Mouse (Mus musculus) G1E (cell line): ENCODE data around the gene Fhit. TPM values are rescaled to one million over a fixed set of nuclear protein-coding genes. Genes with fewer than 3 reads are reported as not detected.

Experiments
- ATAC-seq: 2 replicates; pipeline ENCODE4 v1.8.0; 2016; ENCODE audit warnings: mild to moderate bottlenecking; ENCODE audit not compliant: insufficient number of reproducible peaks, poor library complexity, low FRiP score, severe bottlenecking; ENCODE audit errors: extremely low read depth
- DNase-seq: peaks from one replicate; pipeline ENCODE4 v3.0.0; 2012; ENCODE audit warnings: low spot score
- H3K27me3 ChIP-seq: 2 replicates; pipeline ENCODE4 v1.6.1; 2012; ENCODE audit warnings: mild to moderate bottlenecking, low read length, inconsistent platforms; ENCODE audit not compliant: insufficient read depth
- H3K36me3 ChIP-seq: replicated peaks from 2 replicates; pipeline ENCODE3; 2012; ENCODE audit warnings: mild to moderate bottlenecking, inconsistent platforms
- H3K4me1 ChIP-seq: 2 replicates; pipeline ENCODE4 v1.6.1; 2012; ENCODE audit warnings: low read depth, low read length, inconsistent platforms, mixed read lengths; ENCODE audit not compliant: insufficient read depth
- H3K4me3 ChIP-seq: 2 replicates; pipeline ENCODE4 v1.5.1; 2012; ENCODE audit warnings: low read depth, mild to moderate bottlenecking, inconsistent platforms, low read length, moderate library complexity, mixed read lengths
- H3K9me3 ChIP-seq: replicated peaks from 2 replicates; pipeline ENCODE4 v1.6.1; 2012; ENCODE audit warnings: inconsistent platforms
- CTCF ChIP-seq: IDR thresholded peaks from 2 replicates; pipeline ENCODE4 v1.5.1; 2012; ENCODE audit warnings: low read depth, low read length, inconsistent platforms, mixed read lengths
- GATA1 ChIP-seq: IDR thresholded peaks from 2 replicates; pipeline ENCODE4 v1.6.1; 2012; ENCODE audit warnings: borderline replicate concordance, low read length, inconsistent platforms, mixed read lengths
- GATA2 ChIP-seq: IDR thresholded peaks from 2 replicates; pipeline ENCODE4 v1.6.1; 2012; ENCODE audit warnings: low read depth, low read length, inconsistent platforms, borderline replicate concordance
- POLR2AphosphoS5 ChIP-seq: IDR thresholded peaks from 2 replicates; pipeline ENCODE4 v1.6.1; 2012; ENCODE audit warnings: low read depth, low read length, inconsistent platforms; ENCODE audit not compliant: insufficient replicate concordance
- TAL1 ChIP-seq: conservative IDR thresholded peaks from 2 replicates; pipeline ENCODE4 v1.6.1; 2012; ENCODE audit warnings: low read depth, low read length, inconsistent platforms, mixed read lengths
- polyA plus RNA-seq: library from polyadenylated mRNA; stranded (reverse); fragments of >175 nt; gene quantifications from 2 replicates; pipeline ENCODE4 v1.2.3, GENCODE M21; 2012
- total RNA-seq, 2 experiments: library from RNA; stranded (forward) in 1 of 2; stranded (reverse) in 1 of 2; fragments of 200-1000 nt in 1 of 2; fragments of >200 nt in 1 of 2; fragmentation: Nextera tagmentation in 1 of 2; gene quantifications; 2 replicates each; pipeline ENCODE4 v1.2.3; 2014 to 2017

Gene Fhit
- total and polyA plus RNA-seq, 3 experiments, result not detected

DNA sequence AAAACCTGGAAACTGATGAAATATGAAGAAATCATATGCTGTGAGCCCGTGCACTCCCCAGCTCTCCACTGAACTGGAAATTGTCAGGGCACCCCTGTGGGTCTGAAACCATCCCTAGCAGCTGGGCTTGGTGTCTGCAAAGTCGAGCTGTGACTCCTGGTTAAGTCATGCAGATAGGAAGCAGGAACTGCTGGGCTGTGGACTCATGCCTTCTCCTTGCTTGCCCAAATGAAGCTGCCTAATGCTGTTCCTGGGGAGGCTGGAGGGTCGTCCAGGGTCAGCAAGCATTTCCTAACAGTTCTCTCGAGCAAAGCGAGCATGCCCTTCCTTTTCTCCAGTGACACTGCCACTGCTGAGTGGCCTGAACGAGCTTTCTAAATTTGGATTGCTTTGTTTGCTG, 607.1 kb downstream of the Fhit start:
- TF ChIP-seq GATA1 (no peak), POLR2AphosphoS5 (no peak), GATA2 (no peak), CTCF (no peak), TAL1 (no peak)
- ATAC-seq, result no peak
- Histone ChIP-seq H3K27me3 (no peaks in the 10 kb centered on the region), H3K4me1 (no peaks in the 10 kb centered on the region), H3K4me3 (no peak overlapping the region), H3K9me3 (peaks cover 3% of the 10 kb centered on the region; the same call in 1 of the 2 replicates), H3K36me3 (no peaks in the 10 kb centered on the region)
- DNase-seq, result no peak

DNA sequence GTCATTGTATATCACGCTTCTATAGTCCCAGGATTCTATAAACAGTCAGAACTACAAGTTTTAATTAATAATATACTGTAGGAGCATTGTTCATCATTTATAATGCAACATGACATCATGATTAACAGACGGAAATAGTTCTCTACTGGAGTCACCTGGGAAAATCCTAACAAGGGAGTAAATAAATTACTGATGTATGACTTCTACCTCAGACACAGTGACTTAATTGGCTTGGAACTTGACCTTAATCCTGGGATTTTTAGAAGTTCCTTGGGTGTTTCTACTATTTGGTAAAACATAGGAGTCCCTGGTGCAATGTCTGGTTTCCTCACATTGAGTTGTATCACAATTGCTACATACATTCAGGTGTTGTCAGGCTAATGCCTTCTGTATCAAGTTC, 613.2 kb downstream of the Fhit start:
- ATAC-seq (no peak), DNase-seq (no peak)
- no peaks in the 10 kb centered on the region for H3K36me3 ChIP-seq
- H3K9me3 ChIP-seq, result no peaks in the 10 kb centered on the region
- no peaks in the 10 kb centered on the region for H3K4me1 ChIP-seq
- TF ChIP-seq GATA1 (no peak), POLR2AphosphoS5 (no peak), GATA2 (no peak), TAL1 (no peak), CTCF (no peak)
- no peaks in the 10 kb centered on the region for H3K27me3 ChIP-seq
- H3K4me3 ChIP-seq, result no peak overlapping the region

DNA sequence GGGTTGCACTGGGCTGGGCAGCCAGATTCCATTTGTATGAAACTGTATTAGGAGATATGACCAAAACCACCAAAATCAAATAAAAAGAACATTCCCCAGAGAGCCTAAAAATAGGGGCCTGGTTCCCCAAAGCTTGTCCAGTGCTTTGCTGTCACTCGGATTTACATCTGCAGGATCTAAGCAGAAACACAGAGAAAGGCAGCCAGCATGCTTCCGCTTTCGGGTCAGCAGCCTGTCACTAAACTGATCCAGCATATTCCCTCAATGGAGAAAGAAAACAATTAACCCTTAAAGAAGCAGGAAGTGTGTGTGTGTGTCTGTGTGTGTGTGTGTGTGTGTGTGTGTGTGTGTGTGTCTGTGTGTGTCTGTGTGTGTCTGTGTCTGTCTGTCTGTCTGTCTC, 615.9 kb downstream of the Fhit start:
- TF ChIP-seq GATA2 (no peak), POLR2AphosphoS5 (no peak), GATA1 (no peak), TAL1 (no peak), CTCF (no peak)
- ATAC-seq (no peak), DNase-seq (no peak)
- no peaks in the 10 kb centered on the region for H3K9me3 ChIP-seq
- H3K4me3 ChIP-seq, result no peak overlapping the region
- no peaks in the 10 kb centered on the region for H3K4me1 ChIP-seq
- H3K27me3 ChIP-seq, result no peaks in the 10 kb centered on the region
- H3K36me3 ChIP-seq, result no peaks in the 10 kb centered on the region

DNA sequence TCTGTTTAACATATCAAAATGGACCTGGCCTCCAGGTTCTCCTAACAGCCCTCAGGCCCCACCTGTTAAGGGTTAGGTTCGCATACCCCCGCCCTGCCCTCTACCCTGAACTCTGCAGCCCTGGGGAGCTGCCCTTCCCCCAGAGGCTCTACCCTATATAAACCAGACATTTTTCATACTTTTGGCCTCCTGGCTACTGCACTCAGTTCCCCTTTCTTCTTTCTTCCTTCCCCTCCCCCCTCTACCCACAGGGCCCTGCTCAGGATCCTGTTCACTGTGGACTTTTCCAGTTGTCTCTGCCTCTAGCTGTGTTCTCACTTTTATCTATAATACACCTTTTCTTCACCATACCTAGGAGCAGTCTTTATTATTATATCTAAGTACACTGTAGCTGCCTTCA, 627.0 kb downstream of the Fhit start:
- ATAC-seq (no peak), DNase-seq (no peak)
- H3K4me3 ChIP-seq, result no peak overlapping the region
- no peaks in the 10 kb centered on the region for H3K9me3 ChIP-seq
- TF ChIP-seq TAL1 (no peak), POLR2AphosphoS5 (no peak), GATA2 (no peak)
- H3K4me1 ChIP-seq, result no peaks in the 10 kb centered on the region
- H3K27me3 ChIP-seq, result no peaks in the 10 kb centered on the region
- no peaks in the 10 kb centered on the region for H3K36me3 ChIP-seq

DNA sequence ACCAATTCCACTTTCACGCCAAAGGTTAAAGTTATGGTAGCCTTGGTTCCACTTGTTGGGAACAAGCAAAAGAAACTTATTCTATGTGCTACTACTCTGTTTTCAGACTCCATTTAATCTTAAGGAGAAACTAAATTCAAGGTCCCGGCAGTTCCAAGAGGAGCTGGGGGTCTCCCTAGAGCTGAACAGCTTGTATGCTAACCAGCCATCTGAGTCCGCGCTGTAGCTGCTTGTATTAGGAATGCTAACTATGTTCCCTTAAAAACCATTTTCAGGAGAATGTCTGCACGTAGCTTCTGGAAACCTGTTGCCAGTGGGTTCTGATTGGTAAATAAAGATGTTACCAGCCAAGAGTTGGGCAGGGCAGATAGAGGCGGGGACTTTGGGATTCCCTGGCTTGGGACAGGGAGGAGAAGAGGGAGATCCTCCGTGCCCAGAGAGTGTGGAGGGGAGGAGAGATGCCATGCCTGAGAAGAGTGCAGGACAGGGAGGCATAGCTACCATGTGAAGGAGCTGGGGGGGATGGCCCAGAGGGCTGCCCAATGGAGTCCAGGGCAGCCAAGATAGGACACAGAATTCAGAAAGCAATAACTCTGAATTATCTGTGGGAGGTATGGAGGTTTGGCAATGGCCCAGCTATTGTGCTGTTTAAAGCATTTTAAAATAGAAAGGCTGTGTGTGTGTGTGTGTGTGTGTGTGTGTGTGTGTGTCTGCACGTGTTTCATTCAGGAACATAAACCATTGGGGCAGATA, 629.9 kb downstream of the Fhit start:
- Histone ChIP-seq H3K36me3 (no peaks in the 10 kb centered on the region), H3K4me1 (no peaks in the 10 kb centered on the region), H3K4me3 (no peak overlapping the region), H3K9me3 (no peaks in the 10 kb centered on the region), H3K27me3 (no peaks in the 10 kb centered on the region)
- ATAC-seq (no peak), DNase-seq (no peak)
- TF ChIP-seq GATA1 (no peak), POLR2AphosphoS5 (no peak), GATA2 (no peak), TAL1 (no peak), CTCF (no peak)

DNA sequence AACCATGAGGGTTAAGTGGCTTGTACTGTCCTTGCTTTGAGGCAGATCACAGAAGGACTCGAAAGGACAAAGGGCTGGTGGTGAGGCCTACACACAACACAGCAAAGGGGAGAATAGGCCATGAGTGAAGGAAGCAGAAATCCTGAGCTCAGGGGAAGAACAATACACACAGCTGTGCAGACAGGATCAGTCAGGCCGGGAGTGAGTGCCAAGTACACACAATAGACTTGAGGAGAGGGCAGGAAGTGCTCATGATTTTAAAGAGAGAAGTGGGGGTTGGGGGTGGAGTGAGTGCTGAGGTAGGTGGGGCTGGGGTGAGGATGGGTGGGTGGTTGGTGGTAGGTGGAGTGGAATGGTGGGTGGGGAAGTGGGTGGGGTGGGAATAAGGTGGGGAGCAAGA, 635.0 kb downstream of the Fhit start:
- H3K9me3 ChIP-seq, result no peaks in the 10 kb centered on the region
- no peak overlapping the region for H3K4me3 ChIP-seq
- no peaks in the 10 kb centered on the region for H3K27me3 ChIP-seq
- no peak for DNase-seq
- TF ChIP-seq TAL1 (no peak), POLR2AphosphoS5 (no peak), GATA1 (no peak), GATA2 (no peak), CTCF (no peak)
- no peak for ATAC-seq
- no peaks in the 10 kb centered on the region for H3K36me3 ChIP-seq
- no peaks in the 10 kb centered on the region for H3K4me1 ChIP-seq

DNA sequence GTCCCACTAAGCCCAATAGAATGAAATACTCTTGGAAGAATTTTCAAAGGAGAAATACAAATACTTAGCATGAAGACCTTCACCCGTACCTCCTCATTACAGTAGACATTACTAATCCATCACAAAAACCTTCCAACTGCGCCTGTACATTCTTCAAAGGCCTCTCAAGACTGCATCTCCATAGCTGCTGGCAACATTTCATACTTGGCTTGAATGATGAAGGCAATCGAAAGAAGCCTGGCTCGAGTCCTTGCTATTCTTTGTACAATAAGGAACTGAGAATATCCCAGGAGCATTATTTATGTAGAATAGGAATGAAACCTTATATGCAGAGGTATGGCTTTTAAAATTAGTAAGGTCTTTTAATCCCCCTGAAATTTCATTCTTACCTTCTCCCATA, 636.0 kb downstream of the Fhit start:
- DNase-seq (no peak), ATAC-seq (no peak)
- no peaks in the 10 kb centered on the region for H3K9me3 ChIP-seq
- no peaks in the 10 kb centered on the region for H3K27me3 ChIP-seq
- no peak overlapping the region for H3K4me3 ChIP-seq
- TF ChIP-seq TAL1 (no peak), GATA2 (no peak), CTCF (no peak), POLR2AphosphoS5 (no peak), GATA1 (no peak)
- H3K36me3 ChIP-seq, result no peaks in the 10 kb centered on the region
- H3K4me1 ChIP-seq, result no peaks in the 10 kb centered on the region
